Mouse (Mus musculus): ENCODE measurements around the gene Vcp.

DNA sequence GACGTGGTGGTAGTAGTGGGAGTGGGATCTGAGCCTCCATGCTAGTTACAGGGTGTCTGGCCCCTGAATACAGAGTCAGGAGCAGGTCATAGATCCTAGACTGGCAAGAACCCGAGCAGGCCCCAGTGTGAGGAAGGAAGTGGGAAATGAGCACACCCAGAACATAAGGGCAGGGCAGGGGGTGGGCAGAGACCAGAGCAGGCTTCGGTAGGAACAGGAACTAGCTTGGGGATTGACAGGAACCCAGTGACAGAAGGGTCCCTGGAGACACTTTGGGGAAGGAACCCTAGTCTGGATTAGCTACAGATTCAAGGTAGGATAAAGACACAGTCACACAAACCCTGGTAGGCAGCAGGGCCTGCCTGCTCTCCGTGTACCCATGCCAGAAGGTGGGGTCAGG, 44.4 kb upstream of the Vcp start:
- TF ChIP-seq POLR2A (IDR thresholded peaks at IDR 0.05; ENCODE audit: borderline replicate concordance, low read depth, low read length) (no peak), CTCF (IDR thresholded peaks at IDR 0.05; ENCODE audit: low read depth, low read length) (no peak)
